Mouse (Mus musculus) lung, postnatal 0 days (tissue): ENCODE data around the gene Slc38a9.
A peak's percentile ranks its signal among the peaks of the same experiment; 100 is the strongest.

Experiments used
- CTCF ChIP-seq: IDR thresholded peaks from 2 replicates; pipeline ENCODE4 v1.5.1; 2016; ENCODE audit warnings: antibody characterized with exemption, mild to moderate bottlenecking
- EP300 ChIP-seq: IDR thresholded peaks from 2 replicates; pipeline ENCODE4 v1.6.1; 2016; ENCODE audit warnings: antibody characterized with exemption, mild to moderate bottlenecking, control low read depth

GRCm38 (mm10) chr13:112764556-112764955 is 104.0 kb downstream of the Slc38a9 start:
- TF ChIP-seq CTCF (no peak), EP300 (peak; percentile 90)
